Mouse (Mus musculus) kidney, adult 2 months (tissue): ENCODE results near the gene Klhl7.

Experiments used
- CTCF ChIP-seq: fragments of 200-500 bp; conservative IDR thresholded peaks from 2 replicates; pipeline ENCODE4 v1.5.1; 2011; ENCODE audit warnings: low read depth, mild to moderate bottlenecking, control low read depth, low read length, moderate library complexity, mixed read lengths; ENCODE audit not compliant: insufficient read depth, insufficient read length
- POLR2A ChIP-seq: fragments of 200-500 bp; IDR thresholded peaks from one replicate; pipeline ENCODE4 v1.6.1; 2011; ENCODE audit warnings: low read depth, low read length, control low read depth

- no peak for TF ChIP-seq POLR2A
- no peak for TF ChIP-seq CTCF
Observed at GRCm38 (mm10) chr5:24107071-24107739, 6.8 kb downstream of the Klhl7 start.
